In genomic region chr1:118810336-118810735, GRCm38 (mm10) we compare ENCODE assay signal across 20 mouse cellular contexts.
DNase-seq lines count a peak whose midpoint lies in the region; ATAC-seq lines count a peak whose summit lies in the region.
"Had no signal": no experiment of that assay in that cellular context is flagged by ENCODE, and none has a peak within 500 bp of the region (broad histone marks: within the 10 kb centered on the region; RNA-seq: fewer than 3 reads in every experiment).

No protein-coding gene starts in this region.

- intact Hi-C loops in left cerebral cortex, postnatal 10 days (cut with DNase I): no loop called here
- intact Hi-C loops in left cerebral cortex, postnatal 36 days (cut with DNase I): no loop called here

- H3K4me2 ChIP-seq in hindbrain, embryonic 16.5 days (ENCODE audit: low read length): no peak overlapping the region
- H3K4me2 ChIP-seq: embryonic facial prominence, embryonic 12.5 days; forebrain, embryonic 15.5 days; heart, embryonic 11.5 days; midbrain, embryonic 12.5 days had no signal

- no peak overlapping the region for H3K27ac ChIP-seq in hindbrain, embryonic 16.5 days (ENCODE audit: low read depth, low read length)
- H3K27ac ChIP-seq: embryonic facial prominence, embryonic 12.5 days; forebrain, embryonic 15.5 days; gastrocnemius, adult 2 months; liver, embryonic 14.5 days; midbrain, embryonic 12.5 days had no signal

- DNase-seq in left cerebral cortex, adult 11 months (ENCODE audit: low spot score): peak; percentile 13
- DNase-seq in left cerebral cortex, postnatal 10 days (ENCODE audit: extremely low spot score in 1 of 2, low spot score in 2 of 2): no peak
- peak; percentile 59 to 72 for DNase-seq in frontal cortex, adult 2 months (ENCODE audit: extremely low spot score in 1 of 2, low spot score in 1 of 2)
- DNase-seq in left cerebral cortex, postnatal 36 days (ENCODE audit: low spot score in 2 of 2): peak; percentile 21 to 40
- no peak for DNase-seq in heart, adult 11 months
- DNase-seq in kidney, postnatal 10 days: no peak
- DNase-seq: B cell, adult 2 months; cerebellum, adult 8-10 months; gastrocnemius, adult 2 months; heart, postnatal 10 days; kidney, adult 18-20 months; kidney, postnatal 25 days; spleen, adult 18-20 months; thymus, postnatal 4 days had no signal

- H3K4me1 ChIP-seq in hindbrain, embryonic 16.5 days (ENCODE audit: control insufficient read depth, insufficient read depth, low read depth, low read length): no peaks in the 10 kb centered on the region
- H3K4me1 ChIP-seq: embryonic facial prominence, embryonic 12.5 days; forebrain, embryonic 15.5 days; midbrain, embryonic 12.5 days had no signal

- no peaks in the 10 kb centered on the region for H3K36me3 ChIP-seq in hindbrain, embryonic 16.5 days (ENCODE audit: control insufficient read depth, insufficient read depth, low read length)
- H3K36me3 ChIP-seq: embryonic facial prominence, embryonic 12.5 days; forebrain, embryonic 15.5 days; midbrain, embryonic 12.5 days had no signal

- no peak for ATAC-seq in hindbrain, embryonic 16.5 days
- ATAC-seq: forebrain, embryonic 15.5 days had no signal

- H3K9me3 ChIP-seq in hindbrain, embryonic 16.5 days (ENCODE audit: control insufficient read depth, low read length): no peaks in the 10 kb centered on the region
- H3K9me3 ChIP-seq: embryonic facial prominence, embryonic 12.5 days; forebrain, embryonic 15.5 days; midbrain, embryonic 12.5 days had no signal

- no peak overlapping the region for H3K9ac ChIP-seq in hindbrain, embryonic 16.5 days (ENCODE audit: low read depth, low read length)
- H3K9ac ChIP-seq: embryonic facial prominence, embryonic 12.5 days; forebrain, embryonic 15.5 days; liver, embryonic 14.5 days; midbrain, embryonic 12.5 days had no signal

- 0 out of 2 replicates have a peak, but pooled peaks cover 2% of the 10 kb centered on the region for H3K27me3 ChIP-seq in hindbrain, embryonic 16.5 days (replicated peaks; ENCODE audit: control insufficient read depth, insufficient read depth, low read length)
- H3K27me3 ChIP-seq: forebrain, embryonic 15.5 days; midbrain, embryonic 12.5 days had no signal

- no peak overlapping the region for H3K4me3 ChIP-seq in hindbrain, embryonic 16.5 days (ENCODE audit: low read length)
- H3K4me3 ChIP-seq: embryonic facial prominence, embryonic 12.5 days; forebrain, embryonic 15.5 days; gastrocnemius, adult 2 months; midbrain, embryonic 12.5 days had no signal

- 75% methylated on average over 4 of the region's 4 CpGs for WGBS in hindbrain, embryonic 16.5 days

Comparison
In these comparisons a context has a peak if more than half of its experiments do, and no peak if none do; other contexts are left out.
1. DNase-seq: peak in left cerebral cortex, adult 11 months (single experiment), frontal cortex, adult 2 months (2 of 2) and left cerebral cortex, postnatal 36 days (2 of 2); none in left cerebral cortex, postnatal 10 days (0 of 2), heart, adult 11 months (single experiment) and kidney, postnatal 10 days (single experiment).